Mouse (Mus musculus): ENCODE data around the gene Phactr3.

Gene Phactr3

DNA sequence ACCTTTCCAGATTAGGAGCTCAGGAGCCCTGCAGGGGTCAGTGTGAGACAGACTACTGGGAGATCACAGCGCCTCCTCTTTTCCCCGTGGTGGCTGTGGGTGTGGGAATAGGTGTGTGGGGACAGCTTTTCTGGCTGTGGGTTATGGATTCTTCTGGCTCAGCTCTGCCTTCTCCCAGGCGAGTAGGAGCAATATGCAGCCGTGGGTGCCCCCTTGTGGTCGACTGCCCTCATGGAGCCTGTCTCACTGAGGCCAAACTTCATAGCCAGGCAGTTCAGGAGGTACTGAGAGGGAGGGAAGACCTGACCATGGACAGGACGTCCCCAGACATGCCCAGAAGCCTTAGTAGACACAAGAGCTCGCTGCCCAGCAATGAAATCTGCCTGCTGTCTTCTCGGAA lies 145.6 kb downstream of the Phactr3 start:
- DNase-seq, result peak; percentile 77

DNA sequence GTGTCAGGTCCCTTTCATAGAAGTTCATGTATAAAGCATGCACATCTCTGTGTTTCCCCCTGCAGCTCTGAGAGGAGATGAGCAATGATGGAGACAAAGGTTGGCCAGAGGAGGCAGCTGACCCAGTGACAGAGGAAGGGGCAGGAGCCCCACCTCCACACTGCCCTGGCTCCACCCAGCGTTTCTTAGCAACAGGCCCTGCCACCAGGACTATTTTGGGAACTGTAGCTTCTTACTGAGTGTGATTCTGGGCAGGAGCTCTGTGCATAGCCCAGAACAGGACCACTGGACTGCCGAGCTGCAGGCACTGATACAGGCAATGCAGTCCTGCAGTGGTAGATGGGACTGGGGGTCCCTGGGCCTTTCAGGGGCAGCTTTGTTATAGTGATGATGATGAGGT lies 146.7 kb downstream of the Phactr3 start:
- no peak for DNase-seq

DNA sequence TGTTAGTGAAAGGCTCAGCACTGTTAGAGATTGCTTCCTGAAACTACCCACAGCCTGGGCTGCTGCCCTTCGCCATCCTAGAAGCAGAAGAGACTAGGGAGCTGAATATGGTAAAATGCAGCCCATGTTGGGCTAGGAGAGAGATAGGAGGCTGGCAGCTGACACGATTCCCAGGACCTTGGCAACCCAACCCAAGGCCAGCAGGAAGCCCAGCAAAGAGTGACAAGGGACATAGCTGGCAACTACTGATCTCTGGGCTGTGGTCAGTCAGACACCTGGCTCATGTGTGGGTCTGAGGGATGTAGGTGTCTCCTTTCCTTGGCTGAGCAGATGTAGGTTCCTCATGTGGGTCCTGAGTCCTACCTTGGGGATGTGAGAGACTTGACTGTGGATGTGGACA lies 152.0 kb downstream of the Phactr3 start:
- DNase-seq, result no peak

DNA sequence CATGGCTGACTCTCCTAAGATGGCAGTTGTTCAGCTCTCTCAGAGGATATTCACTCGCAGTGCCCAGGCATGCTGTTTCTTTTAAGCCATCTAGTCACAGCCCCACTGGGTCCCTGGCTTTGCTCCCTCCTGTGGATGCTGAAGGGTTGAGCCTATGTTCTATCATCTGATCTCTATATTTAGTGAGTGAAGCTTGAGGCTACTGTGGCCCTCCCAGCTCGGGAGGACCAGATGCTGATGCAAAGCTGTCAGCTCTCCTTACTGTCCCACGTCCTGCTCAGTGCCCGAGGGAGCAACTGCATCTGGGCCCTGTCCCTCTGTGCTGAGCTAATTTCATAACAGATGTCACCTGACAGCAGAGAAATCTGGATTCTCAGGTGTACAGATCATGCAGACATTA lies 153.6 kb downstream of the Phactr3 start:
- no peak for DNase-seq

DNA sequence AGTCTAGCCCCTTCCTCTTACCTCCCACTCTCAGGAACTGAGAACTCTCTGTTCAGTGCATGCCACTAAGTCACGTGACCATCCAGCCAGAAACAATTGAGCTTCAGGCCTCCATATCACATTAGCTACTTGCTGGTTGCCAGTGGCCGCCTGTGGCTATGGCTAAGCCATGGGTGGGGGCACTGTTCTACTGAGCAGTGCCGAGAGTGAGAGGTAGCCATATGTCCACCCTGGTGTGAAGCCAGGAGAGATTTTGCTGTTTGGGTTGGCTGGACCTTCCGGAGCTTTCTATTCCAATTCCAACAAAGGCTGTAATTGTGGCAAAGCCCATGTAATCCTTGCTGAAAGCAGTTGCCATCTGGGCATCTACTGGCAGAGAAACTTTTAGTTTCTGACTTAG lies 155.4 kb downstream of the Phactr3 start:
- DNase-seq, result no peak

DNA sequence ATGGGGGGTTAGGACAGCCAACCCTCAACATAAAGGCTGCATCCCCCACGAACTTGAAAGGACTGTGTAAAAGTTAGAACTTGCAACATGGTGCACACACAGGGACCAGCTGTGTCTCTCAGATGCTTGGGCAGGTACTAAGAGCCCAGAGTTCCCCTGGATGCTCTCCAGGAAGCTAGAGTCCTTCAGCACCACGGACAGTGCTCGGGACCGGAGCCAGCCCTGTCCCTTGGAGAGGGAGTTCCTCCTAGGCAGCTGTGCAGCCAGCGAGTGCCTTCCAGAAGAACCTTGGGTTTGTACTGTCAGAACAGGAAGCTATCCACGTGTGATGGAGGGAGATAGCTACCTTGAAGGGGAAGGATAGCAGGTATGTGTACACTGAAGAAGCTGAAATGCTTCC lies 158.4 kb downstream of the Phactr3 start:
- peak; percentile 62 for DNase-seq

DNA sequence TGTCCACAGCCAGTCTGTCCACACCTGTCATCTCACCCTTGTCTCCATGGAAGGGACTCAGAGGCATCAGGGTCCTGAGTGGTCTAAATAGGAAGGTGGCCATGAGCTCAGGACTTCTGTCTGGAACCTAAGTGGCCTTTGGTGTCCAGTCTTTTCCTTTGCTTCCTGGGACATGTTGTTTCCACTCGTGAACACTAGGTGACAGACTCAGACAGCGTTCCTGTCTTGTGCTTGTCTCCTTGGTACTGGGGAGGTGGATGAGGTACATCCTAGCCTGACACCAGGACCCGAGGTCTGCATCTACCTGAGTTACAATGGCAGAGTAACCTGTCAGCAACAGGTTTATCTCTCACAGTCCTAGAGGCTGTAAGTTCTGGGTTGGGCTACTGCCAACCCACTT lies 162.4 kb downstream of the Phactr3 start:
- no peak for DNase-seq

DNA sequence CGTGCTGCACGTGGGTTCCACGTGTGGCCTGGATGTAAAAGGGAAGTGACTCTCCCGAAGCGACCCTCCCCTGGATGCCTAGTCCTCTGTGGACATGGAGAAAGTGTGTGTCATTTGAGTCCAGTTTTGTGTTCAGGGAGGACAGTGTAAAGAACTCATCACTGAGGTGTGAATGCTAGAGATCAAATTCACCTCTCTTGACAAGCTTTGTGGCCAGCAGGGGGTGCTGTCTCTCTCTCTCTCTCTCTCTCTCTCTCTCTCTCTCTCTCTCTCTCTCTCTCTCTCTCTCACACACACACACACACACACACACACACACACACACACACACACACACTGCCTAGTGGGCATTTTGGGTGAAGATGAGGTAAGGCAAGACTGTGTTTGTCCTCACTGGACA lies 168.5 kb downstream of the Phactr3 start:
- DNase-seq, result peak; percentile 31

DNA sequence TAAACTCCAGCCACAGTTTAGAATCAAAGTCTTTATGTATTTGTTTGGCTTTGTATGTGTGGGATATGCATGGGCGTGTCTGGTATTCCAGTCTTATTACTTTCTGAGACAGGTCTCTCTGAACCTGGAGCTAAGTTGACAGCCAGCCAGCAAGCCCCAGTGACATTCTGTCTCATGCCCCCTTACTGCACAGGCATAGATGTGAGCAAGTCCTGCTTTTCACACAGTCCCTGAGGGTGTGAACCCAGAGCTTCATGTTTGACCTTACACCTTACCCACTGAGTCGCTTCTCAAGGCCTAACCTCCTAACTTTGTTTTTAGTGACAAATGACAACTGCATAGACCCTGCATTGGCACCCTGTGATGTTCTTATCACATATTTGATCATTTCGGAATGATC lies 169.9 kb downstream of the Phactr3 start:
- DNase-seq, result no peak

DNA sequence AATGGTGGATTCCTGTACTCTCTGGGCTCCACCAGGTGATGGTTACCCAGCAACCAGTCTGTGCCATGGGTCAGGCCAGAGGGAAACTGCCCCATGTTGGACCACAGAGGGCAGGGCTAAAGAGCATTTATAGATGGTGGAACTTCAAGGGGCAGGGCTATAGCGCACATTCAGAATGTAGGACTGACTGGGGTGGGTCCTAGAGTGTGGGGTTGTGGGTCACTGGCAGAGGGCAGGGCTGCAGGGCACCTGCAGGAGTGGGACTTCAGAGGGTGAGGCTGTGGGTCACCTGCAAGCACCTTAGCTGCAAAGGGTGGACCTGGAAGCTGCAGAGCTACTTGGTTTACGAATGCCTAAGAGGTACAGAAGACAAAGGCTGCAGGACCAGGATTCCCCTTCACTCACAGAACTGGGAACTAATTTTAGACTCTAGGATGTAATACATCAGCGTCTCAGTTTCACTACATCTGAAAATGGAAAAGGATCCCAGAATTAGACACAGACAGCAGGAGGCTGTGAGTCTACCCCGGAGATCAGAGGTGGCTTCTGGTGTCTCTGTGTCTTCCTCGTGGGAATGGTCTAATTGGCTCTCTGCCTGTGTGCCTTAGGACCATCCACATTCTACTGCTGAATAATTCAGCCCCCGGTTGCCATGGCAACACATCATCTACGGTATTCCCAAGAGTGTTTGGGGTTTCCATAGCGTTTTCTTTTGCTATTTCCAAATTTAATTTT lies 184.8 kb downstream of the Phactr3 start:
- no peak for DNase-seq

DNA sequence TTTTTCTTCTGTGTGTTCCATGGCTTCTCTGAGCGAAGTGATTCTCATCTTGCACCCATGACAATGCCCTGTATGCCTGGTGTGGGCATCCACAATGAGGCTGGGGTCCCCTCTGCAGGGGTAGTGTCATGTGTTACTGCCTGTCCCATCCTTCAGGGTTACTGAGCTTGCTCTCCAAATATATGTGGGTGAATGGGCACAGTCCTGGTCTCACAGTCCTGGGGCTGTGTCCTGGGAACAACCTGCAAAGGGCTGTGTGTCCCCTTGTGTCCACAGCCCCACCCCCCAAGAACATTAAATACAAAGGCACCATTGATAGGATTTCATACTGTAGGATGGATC lies 185.4 kb downstream of the Phactr3 start:
- DNase-seq, result no peak

DNA sequence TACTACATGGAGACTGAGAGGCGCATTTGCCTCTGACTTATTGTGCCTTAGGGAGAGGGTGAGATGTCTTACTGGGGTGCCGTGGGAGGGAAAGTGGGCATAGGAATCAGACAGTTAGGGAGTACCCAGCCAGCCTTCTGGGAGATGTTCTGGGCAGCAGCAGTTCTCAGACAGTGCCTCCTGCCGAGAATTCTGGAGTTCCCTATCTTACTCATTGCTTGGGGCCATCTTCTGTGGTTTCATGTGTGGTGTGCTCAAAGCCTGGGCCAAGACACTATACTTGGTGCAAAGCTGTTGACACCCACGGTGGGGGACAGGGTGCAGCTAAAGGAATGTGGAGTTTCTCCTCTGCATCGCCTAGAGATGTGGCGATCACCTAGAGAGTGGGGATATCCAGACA lies 185.9 kb downstream of the Phactr3 start:
- DNase-seq, result no peak

DNA sequence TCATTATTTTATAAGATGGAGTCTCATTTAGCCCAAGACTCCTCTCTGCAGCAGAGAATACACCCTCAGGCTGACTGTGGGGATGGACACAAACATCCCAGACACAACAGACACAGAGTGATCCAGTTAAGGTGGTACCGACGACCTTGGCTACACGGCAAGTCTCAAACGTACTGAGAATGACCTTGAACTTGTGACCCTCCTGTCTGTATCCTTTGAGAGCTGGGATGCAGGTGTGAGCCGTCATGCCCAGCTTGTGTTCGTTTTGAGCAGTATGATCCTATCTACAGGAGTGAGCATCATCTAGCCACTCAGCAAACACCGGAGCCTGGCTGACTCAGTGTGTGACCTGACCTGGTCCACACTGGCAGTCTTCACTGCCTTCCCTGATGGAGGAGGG lies 194.8 kb downstream of the Phactr3 start:
- DNase-seq, result no peak

DNA sequence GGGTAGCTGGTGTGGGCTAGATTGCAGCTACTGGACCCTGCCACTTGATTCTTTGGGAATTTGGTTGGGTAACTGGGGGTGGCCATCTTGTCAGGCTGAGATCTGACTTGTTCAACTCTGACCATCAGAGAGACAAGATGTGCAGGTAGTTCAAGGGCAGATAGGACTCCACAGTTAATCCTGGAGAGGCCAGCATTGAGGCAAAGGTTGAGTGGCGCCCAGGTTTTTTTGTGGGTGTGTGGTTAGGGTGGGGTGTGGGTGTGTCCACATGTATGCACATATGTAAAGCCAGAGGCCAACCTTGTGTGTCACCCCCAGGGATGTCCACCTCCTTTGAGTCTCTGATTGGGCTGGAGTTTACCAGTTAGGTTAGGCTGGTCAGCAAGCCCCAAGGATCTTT lies 197.5 kb downstream of the Phactr3 start:
- DNase-seq, result no peak

DNA sequence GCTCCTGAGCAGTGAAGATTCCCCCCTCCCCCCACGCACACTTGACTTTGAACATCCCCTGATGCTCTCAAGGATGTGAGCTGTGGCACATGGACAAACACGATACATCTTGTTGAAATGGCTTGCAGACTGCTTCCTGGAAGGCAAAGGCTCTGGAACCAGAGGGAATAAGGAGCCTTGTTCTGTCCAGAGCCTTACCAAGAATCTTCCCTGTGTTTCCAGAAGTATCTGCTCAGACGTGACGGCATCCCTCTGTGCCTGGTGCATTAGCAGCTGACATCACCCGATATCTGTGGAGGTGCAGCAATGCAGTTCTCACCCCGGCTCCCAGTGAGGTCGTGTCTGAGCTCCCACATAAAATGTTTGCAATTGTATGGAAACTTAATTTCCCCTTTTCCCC lies 201.0 kb downstream of the Phactr3 start:
- DNase-seq, result no peak

DNA sequence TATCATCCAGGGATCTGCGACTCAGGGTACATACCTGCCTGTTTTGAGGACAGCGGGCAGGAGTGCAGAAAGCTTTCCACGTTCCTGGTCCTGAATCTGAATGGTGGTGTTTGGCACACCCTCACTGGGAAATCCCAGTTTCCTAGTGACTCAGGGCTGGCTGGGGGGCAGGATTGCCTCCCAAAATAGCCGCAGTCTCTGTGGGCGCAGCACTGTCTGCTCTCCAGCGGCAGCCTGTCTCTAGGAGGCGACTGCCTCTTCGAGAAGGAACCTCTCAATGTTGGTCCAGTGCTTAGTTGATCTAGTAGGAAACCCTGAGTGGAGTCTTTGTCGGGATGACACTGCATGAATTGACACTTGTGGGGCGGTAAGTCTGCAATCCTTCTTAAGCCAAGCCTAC lies 202.5 kb downstream of the Phactr3 start:
- no peak for DNase-seq

DNA sequence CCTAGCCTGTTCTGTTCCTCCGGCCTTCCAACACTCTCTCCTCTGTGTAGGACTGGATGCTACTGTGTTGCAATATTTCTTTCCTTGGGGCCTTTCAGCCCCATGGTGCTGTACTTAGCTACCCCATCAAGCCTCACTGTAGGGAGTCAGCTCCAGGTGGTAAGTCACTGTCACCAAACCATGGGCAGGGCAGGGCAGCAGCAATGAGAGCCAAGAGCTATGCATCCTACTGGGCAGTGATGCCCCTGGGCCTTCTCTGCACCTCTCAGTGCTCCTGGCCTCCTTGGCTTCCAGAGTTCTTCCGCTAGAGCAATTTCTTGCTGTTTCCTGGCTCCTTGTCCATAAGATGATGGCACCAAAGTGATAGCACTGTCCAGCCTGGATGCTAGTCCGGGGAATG lies 205.6 kb downstream of the Phactr3 start:
- no peak for DNase-seq

DNA sequence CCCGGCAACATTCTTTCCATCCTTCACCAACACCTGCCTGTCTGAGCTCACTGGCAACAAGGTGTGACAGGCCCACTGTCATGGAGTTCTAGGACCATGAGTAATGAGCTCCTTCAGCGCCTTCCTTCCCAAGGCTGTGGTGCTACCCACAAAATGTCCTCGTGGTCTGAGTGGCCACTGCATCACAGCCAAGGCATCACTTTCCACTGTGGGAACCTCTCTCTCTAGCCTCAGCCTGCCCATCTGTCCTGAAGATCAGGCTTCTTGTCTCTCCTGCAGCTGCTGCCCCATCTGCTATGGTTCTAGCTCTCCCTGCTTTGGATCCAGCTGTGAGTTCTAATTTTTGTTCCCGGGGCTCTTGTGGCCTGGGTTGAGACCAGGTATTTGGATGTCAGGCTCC lies 206.0 kb downstream of the Phactr3 start:
- DNase-seq, result no peak

DNA sequence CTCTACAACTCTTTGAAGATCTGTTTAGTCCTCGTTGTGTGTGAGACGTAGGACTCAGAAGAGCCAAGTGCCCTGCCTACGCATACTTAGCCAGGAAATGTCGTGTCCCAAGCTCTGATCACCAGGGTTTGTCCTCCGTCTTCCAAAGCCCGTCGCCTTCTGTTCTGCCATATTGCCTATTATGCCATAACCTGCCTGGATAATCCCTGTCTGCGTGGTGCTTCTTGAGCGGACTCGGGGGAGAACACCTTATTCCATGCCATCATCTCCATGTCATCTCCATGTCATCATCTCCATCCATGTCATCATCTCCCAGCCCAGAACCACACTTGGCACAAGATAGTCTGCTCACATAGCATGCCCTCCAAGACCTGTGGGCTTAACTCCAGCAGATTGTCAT lies 207.3 kb downstream of the Phactr3 start:
- no peak for DNase-seq

DNA sequence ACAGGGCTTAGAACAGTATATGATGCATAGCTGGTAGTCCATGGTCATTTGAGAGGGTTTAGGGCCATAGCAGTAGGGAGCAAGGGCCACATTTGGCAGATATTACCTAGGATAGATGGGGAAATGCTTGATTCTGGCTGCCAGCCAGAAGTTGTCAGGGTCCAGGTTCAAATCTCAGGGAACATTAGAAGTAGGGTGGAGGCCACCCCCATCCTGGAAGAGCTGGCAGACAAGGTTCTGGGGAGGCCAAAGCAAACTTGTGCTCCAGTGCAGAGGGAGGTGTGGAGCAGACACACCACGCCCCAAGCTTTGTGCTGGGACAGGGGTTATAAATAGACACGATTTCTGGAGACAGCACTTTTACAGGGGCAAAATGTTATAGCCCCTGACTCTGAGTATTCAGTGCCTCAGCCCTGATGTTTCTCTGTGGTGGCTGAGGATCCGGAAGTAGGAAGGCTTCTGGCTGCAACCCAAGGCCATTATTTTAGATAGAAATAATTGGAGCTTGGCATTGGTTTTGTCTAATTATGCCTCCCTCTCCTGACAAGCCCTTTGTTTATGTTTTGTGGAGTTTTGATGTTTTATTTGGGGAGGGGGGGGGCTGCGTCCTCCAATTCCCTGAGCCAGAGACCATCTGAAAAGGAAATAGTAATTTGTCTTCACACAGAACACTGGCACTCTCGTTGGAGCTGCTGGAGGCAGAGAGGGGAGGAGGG lies 208.1 kb downstream of the Phactr3 start:
- no peak for DNase-seq

DNA sequence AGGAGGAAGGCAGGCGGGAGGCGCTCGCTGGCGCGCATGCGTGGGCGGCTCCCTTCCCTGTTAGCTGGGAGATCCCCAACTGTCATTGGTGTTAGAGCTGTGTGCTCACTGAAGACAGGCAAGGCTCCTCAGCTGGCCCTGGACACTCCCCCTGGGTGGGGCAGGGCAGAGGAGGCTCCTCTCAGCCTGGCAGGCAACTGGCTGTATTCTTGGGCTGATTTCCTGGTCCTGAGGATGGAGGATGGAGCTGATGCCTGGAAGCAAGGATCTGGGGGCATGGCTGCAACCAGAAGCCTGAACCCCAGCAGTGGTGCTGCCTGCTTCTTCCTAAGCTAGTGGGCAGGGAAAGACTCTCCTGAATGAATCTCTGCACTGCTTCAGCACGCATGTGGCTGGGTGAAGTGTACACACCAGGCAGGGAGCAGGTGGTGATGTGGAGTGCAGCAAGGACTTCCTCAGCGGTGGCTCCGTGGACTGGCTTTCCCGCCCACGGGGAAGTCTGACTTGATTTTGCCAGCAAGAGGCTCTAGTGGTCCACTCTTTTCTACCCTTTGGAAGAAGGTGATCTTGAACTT lies 208.8 kb downstream of the Phactr3 start:
- peak; percentile 47 for DNase-seq

DNA sequence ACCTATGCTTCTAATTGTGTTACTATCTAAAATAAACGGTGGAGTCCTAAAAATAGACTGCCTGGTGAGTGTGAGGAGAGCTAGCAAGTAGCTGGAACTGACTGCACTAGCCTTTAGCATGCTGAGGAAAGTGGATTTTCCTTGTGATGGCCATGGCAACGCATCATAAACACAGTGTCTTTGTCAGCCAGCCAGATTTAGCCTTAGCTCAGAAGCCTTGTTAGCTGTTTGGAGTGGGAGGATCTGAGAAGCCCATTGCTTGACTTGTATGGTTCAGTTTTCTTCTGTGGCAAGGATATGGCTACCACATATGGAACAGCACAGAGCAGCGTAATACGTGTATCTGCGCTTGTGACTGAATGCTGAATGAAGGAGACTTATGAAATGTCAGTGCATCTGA lies 210.8 kb downstream of the Phactr3 start:
- no peak for DNase-seq

DNA sequence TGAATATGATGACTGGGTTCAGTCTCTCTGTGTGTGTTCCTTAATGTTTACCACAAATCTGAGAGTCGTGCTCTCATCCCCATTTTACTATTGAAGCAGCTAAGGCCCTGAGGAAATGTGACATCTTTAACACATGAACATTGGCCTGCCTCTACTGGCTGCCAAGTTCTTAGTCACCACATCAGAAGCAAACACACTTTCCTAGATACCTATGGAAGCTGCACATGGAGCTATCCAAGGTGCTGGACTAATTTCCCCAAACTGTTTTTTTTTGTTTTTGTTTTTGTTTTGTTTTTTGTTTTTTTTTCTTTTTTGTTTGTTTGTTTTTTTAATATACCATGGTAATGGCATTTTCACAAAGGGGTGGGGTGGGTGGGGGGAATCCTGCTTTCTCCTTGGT lies 211.2 kb downstream of the Phactr3 start:
- no peak for DNase-seq

DNA sequence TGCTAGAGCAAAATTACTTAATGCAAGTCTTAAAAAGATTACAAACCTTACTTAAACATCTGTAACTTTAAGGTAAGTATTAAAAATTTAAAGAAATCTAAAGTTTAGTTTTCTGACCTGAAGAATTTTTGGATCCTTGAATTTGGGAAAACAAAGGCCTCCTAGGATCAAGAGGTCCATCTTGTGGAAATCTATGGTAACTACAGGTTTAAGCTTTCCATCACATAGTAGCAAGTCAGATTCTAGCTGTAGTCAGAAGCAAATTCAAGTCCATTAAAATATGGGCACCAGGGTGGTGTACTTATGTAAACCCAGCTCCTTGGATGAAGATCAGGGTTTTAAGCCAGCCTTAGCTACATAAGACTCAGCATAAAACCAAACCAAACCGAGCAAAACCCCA lies 219.1 kb downstream of the Phactr3 start:
- DNase-seq, result no peak

DNA sequence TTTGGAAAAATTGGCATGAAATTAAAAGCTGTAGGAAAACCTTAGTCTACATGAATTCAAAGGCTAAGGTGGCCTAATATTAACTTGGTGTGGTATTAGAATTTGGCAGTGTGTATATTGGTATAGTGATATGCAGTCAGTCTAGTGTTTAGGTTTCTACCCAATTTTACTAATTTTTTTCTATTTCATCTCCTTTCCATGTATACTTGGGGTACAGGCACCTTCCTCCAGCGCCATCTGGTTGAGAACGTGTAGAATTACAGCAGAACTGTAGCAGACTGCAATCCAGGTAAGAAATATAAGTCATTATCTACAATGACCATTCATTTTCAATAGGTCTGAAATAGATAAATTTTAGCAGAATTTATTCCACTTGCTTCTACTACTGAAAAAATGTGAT lies 220.3 kb downstream of the Phactr3 start:
- no peak for DNase-seq

Data from lung, postnatal 14 days (tissue).